Mouse (Mus musculus): ENCODE results near the gene Fhad1.

DNA sequence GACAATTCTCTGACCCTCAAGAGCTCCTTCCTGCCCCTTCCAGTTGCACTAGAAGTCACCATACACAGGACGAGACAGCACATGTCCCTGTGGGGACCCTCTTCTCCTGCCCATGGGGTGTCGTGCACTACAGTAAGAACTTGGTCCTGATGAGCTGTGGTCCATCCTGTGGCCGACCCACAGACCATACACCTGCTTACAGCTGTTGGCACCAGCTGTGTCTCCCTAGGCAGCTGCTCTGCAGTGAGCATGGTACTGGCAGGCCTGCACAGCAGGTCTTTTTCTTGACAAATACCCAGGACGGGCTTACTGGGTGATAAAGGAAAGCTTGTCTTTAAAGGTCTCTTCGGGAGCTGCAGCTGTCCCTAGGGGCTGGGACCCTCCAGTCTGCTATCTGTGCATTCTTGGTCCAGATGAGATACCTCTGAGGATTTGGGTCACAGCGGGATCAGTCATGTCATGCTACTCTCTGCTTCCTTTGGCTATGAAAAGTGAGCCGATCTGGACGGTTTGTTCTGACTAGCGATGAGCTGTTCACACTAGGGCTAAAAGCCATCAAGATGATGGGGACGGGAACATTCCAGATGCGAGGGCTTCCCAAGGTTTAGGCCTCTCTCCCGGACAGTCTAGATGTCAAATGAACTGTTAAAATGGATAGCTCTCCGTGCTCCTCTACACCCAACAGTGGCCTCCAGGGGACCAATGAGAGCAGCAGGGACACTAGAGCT, 44.4 kb upstream of the Fhad1 start:
- TF ChIP-seq CTCF (IDR thresholded peaks at IDR 0.05; ENCODE audit: control insufficient read depth, insufficient read depth, low read length) (no peak), POLR2A (IDR thresholded peaks at IDR 0.05; ENCODE audit: borderline replicate concordance, control insufficient read depth, low read depth, low read length) (no peak)

Measured in bone marrow, adult 2 months (tissue).